Mouse (Mus musculus): ENCODE measurements at regions not wholly inside any gene's neighbourhood (a gene's known extent, or its start where the extent isn't known, plus 50 kb on each side); places are given as distances from the start of the nearest gene placed in this dataset.

DNA sequence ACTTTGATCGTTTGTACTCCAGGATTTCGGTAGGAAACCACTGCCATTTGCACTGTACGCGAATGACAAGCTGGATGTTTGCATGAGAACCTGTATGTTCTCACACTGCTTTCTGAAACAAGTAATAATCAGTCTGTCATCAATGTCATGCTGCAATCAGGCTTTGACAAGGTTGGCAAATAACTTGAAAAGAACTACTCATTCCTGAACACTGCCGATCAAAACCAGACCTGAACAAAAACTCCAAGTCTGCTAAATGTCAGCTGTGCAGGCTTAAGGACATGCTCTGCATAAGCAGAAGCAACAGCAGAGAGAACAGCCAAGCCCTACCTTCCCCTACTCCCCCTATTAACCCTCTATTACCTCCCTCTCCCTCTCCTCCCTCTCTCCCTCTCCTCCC lies 197.8 kb upstream of the Gm11146 start:
- TF ChIP-seq POLR2A (IDR thresholded peaks at IDR 0.05; ENCODE audit: borderline replicate concordance, extremely low read depth, low read depth, low read length), result no peak
- TF ChIP-seq CTCF (IDR thresholded peaks at IDR 0.05; ENCODE audit: insufficient read depth, low read length), result no peak

Measured in lung, adult 2 months (tissue).